Mouse (Mus musculus) liver, embryonic 14.5 days (tissue): Measurements from ENCODE around the gene Mfsd5. TPM values are rescaled to one million over a fixed set of nuclear protein-coding genes. Genes with fewer than 3 reads are reported as not detected.

ENCODE experiments used
- ATAC-seq: fragments of 200-750 bp; cut with Nextera tagmentation; 2 replicates; pipeline ENCODE4 v1.8.0; 2017; ENCODE audit warnings: moderate number of reproducible peaks, mild to moderate bottlenecking, moderate library complexity; ENCODE audit not compliant: insufficient read depth
- DNase-seq, 3 experiments: peaks; one replicate each; pipeline ENCODE4 v3.0.0-alpha.2; 2012 to 2013; ENCODE audit warnings: low read depth in 3 of 3, low spot score in 3 of 3
- H3K27ac ChIP-seq: fragments of 300-500 bp; sonication (generic); 2 replicates; pipeline ENCODE4 v1.5.1; 2014; ENCODE audit warnings: moderate library complexity, mild to moderate bottlenecking, control low read depth, inconsistent platforms
- H3K27me3 ChIP-seq: fragments of 300-500 bp; sonication (generic); 2 replicates; pipeline ENCODE4 v1.6.1; 2014; ENCODE audit warnings: mild to moderate bottlenecking, low read length, moderate library complexity; ENCODE audit not compliant: control insufficient read depth, insufficient read depth
- H3K36me3 ChIP-seq: fragments of 300-500 bp; sonication (generic); replicated peaks from 2 replicates; pipeline ENCODE4 v1.6.1; 2014; ENCODE audit warnings: low read depth; ENCODE audit not compliant: control insufficient read depth, insufficient read depth
- H3K4me1 ChIP-seq, 2 experiments: fragments of 200-500 bp in 1 of 2; fragments of 300-500 bp in 1 of 2; sonication (generic) in 1 of 2; replicated peaks; 2 replicates each; pipeline ENCODE4 v1.6.1; 2012 to 2014; ENCODE audit warnings: antibody characterized with exemption in 1 of 2, inconsistent platforms in 1 of 2, low read length in 1 of 2; ENCODE audit not compliant: control insufficient read depth in 2 of 2, insufficient read depth in 2 of 2
- H3K4me2 ChIP-seq: fragments of 300-500 bp; sonication (generic); 2 replicates; pipeline ENCODE4 v1.6.1; 2014; ENCODE audit warnings: low read depth, mild to moderate bottlenecking, control low read depth, moderate library complexity
- H3K4me3 ChIP-seq, 2 experiments: fragments of 200-500 bp in 1 of 2; fragments of 300-500 bp in 1 of 2; sonication (generic) in 1 of 2; 2 replicates each; pipeline ENCODE4 v1.5.1; 2012 to 2014; ENCODE audit warnings: low read depth in 2 of 2, low read length in 2 of 2, mild to moderate bottlenecking in 2 of 2, control low read depth in 1 of 2, inconsistent platforms in 1 of 2, moderate library complexity in 1 of 2; ENCODE audit not compliant: insufficient read depth in 1 of 2
- H3K9ac ChIP-seq: fragments of 300-500 bp; sonication (generic); replicated peaks from 2 replicates; pipeline ENCODE4 v1.6.1; 2014; ENCODE audit warnings: mild to moderate bottlenecking, control low read depth, moderate library complexity
- H3K9me3 ChIP-seq: fragments of 300-500 bp; sonication (generic); 2 replicates; pipeline ENCODE4 v1.6.1; 2016; ENCODE audit warnings: low read length, mixed read lengths; ENCODE audit not compliant: control insufficient read depth
- CTCF ChIP-seq: IDR thresholded peaks from 2 replicates; pipeline ENCODE4 v1.5.1; 2016; ENCODE audit warnings: antibody characterized with exemption, low read depth, control low read depth
- EP300 ChIP-seq: IDR thresholded peaks from 2 replicates; pipeline ENCODE4 v1.6.1; 2016; ENCODE audit warnings: antibody characterized with exemption, low read depth
- WGBS: fragments of 180-500 bp; shearing (Covaris S2); extraction: QIAGEN DNeasy Blood & Tissue Kit; methylation state at CpG from one replicate; pipeline ENCODE4 v1.1.7; 2014; ENCODE audit not compliant: insufficient replicate concordance; 5-methylcytosine and 5-hydroxymethylcytosine counted together
- polyA plus RNA-seq, 2 experiments: library from polyadenylated mRNA; depleted of rRNA in 1 of 2; stranded (reverse) in 1 of 2; unstranded in 1 of 2; fragments of >200 nt; fragmentation: Nextera tagmentation in 1 of 2; extraction: Ambion mirVana in 1 of 2; gene quantifications; 2 replicates each; pipeline versions ENCODE4 v1.2.1 to v1.2.3; 2012 to 2014

The Mfsd5 gene
- polyA plus RNA-seq, 2 experiments, result 13.4 to 21.2 TPM

GRCm38 (mm10) chr15:102245891-102246741 lies 33.1 kb upstream of the Mfsd5 start:
- H3K27me3 ChIP-seq, result peaks cover 71% of the 10 kb centered on the region
- TF ChIP-seq EP300 (no peak), CTCF (no peak)
- peak overlapping the region; percentile 62 for H3K4me2 ChIP-seq
- H3K9ac ChIP-seq, result no peak overlapping the region
- H3K36me3 ChIP-seq, result no peaks in the 10 kb centered on the region
- no peaks in the 10 kb centered on the region for H3K9me3 ChIP-seq
- H3K4me3 ChIP-seq, result peak overlapping the region; percentile 51 to 64
- H3K4me1 ChIP-seq, result peaks cover 0 to 15% of the 10 kb centered on the region in 2 experiments; a peak in 2 of 4 replicates
- ATAC-seq, result peak; percentile 57
- peak in 1 of 3 experiments; percentile 28 for DNase-seq
- no peak overlapping the region for H3K27ac ChIP-seq
- WGBS, result 1% methylated on average over 42 of the region's 44 CpGs

- Histone ChIP-seq H3K36me3 (no peaks in the 10 kb centered on the region), H3K4me1 (peaks cover 0 to 15% of the 10 kb centered on the region in 2 experiments; a peak in 2 of 4 replicates), H3K4me2 (peak overlapping the region; percentile 62), H3K9me3 (no peaks in the 10 kb centered on the region), H3K27ac (no peak overlapping the region), H3K27me3 (peaks cover 71% of the 10 kb centered on the region), H3K9ac (no peak overlapping the region), H3K4me3 (peak overlapping the region; percentile 51 to 64)
- WGBS, result under 1% methylated on average over 35 of the region's 35 CpGs
- TF ChIP-seq EP300 (no peak), CTCF (no peak)
- DNase-seq (peak in 2 of 3 experiments; percentile 24 to 46), ATAC-seq (peak; percentile 53)
Measured at GRCm38 (mm10) chr15:102246866-102247251, 32.4 kb upstream of the Mfsd5 start.

- under 1% methylated on average over 63 of the region's 65 CpGs for WGBS
- Histone ChIP-seq H3K36me3 (no peaks in the 10 kb centered on the region), H3K27ac (no peak overlapping the region; the same call in 1 of the 2 replicates), H3K4me3 (peak overlapping the region; percentile 51 to 58), H3K4me1 (peaks cover 0 to 14% of the 10 kb centered on the region in 2 experiments; a peak in 2 of 4 replicates), H3K27me3 (peaks cover 71% of the 10 kb centered on the region), H3K9me3 (no peaks in the 10 kb centered on the region), H3K4me2 (peak overlapping the region; percentile 62), H3K9ac (no peak overlapping the region)
- no peak for TF ChIP-seq CTCF
- TF ChIP-seq EP300, result no peak
- ATAC-seq (peak; percentile 40), DNase-seq (no peak)
Measured at GRCm38 (mm10) chr15:102247252-102248130, 31.8 kb upstream of the Mfsd5 start.

GRCm38 (mm10) chr15:102248131-102248811 lies 31.0 kb upstream of the Mfsd5 start:
- H3K36me3 ChIP-seq, result no peaks in the 10 kb centered on the region
- peak overlapping the region; percentile 37 to 51 for H3K4me3 ChIP-seq
- 11% methylated on average over 8 of the region's 8 CpGs for WGBS
- H3K9ac ChIP-seq, result no peak overlapping the region
- H3K4me1 ChIP-seq, result peaks cover 0 to 11% of the 10 kb centered on the region in 2 experiments; a peak in 2 of 4 replicates
- H3K27me3 ChIP-seq, result peaks cover 70% of the 10 kb centered on the region
- H3K4me2 ChIP-seq, result peak overlapping the region; percentile 62
- DNase-seq, result no peak
- H3K9me3 ChIP-seq, result no peaks in the 10 kb centered on the region
- H3K27ac ChIP-seq, result no peak overlapping the region
- no peak for ATAC-seq
- TF ChIP-seq CTCF, result no peak
- TF ChIP-seq EP300, result no peak
